Mouse (Mus musculus) kidney, adult 8-10 months (tissue): ENCODE results near the gene Cxcr1.
"Not testable (repeated sequence)": the region's sequence is repeated elsewhere in the genome, so short reads cannot be mapped to it uniquely, and the experiment has no call there.

Source experiments
- DNase-seq, 2 experiments: peaks; one replicate each; pipeline ENCODE4 v3.0.0; 2022

Cxcr1 gene

DNA sequence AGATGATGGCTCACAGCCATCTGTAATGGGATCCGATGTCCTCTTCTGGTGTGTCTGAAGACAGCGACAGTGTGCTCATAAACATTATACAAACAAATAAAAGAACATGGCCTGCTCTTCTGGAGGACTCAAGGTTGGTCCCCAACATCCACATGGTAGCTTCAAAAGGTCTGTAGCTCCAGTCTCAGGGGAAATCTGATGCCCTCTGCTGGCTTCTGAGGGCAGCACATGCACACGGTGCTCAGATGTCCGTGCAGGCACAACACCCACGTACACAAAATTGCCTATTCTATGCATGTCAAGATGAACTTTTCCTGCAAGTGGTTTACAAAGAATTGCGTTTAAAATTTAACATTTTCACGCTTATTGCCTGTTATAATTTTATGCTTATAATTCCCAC lies 1.5 kb upstream of the Cxcr1 start:
- DNase-seq: peak; percentile 15 to 49

DNA sequence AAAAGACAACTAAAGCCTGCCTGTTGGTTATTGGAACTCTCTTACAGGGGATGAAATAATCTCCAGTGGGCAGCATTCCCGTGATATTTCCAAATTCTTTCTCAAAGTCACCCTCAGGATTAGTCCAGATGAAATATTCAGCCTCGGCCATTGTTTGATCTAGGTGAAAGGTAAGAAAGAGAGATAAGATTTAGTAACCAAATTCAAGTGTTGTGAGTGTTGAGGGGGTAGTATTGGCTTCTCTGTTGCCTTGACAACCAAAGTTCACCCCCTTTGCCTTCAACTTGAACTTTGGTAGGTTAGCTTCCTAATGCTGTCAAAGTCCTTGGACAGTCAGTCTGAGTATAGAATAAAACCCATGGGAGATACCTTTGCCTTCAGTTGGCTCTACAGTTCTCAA lies 1.7 kb downstream of the Cxcr1 start:
- DNase-seq: no peak

DNA sequence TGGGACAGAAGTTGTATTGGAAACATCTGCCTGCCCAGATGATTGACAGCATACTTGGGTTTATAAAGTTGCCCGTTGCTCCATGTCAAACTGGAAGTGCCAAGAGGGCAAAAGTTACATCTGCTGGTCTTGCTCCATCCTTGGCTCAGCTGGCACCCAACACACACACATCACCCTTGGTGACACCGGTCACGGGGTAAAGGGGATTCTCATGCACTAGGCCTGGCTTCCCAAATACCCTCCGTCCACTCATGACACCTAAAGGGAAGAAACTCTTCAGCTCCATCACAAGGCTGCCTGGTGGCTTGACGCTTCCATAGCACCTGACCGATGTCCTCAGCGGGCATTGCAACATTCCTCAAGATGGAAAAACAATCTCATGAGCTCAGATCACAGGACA lies 4.0 kb downstream of the Cxcr1 start:
- no peak for DNase-seq

DNA sequence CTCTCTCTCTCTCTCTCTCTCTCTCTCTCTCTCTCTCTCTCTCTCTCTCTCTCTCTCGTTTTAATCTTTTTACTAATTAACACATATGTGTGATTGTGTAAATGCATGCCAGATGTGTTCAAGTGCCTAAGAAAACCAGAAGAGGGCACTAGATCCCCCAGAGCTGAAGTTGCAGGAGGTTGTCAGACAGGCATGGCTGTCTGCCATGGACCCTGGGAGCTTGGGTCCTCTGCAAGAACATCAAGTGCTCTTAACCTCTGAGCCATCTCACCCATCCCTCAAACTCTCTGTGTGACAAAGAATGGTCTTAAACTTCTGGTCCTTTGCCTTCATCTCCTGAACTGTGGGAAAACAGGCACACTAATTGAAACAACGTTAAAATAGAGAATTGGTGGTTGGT lies 11.4 kb downstream of the Cxcr1 start:
- DNase-seq: peak in 1 of 2 experiments; percentile 22

DNA sequence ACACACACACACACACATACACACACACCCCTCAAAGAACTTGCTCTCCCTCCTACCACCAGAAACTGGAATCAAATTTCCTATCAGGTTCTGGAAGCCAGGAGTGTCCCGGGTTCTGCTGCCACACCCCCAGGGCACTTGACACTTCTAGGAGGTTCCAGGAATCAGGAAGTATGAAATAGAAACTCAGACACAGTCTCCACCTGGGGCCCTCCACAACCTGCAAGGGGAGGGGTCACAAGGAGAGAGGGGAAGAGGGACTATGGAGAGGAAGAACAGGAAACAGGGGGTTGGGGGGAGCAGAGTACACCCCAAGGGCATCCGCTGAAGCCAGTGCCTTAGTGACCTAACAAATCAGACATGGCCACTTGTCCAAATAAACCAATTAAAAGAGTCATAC lies 13.0 kb downstream of the Cxcr1 start:
- DNase-seq: no peak

DNA sequence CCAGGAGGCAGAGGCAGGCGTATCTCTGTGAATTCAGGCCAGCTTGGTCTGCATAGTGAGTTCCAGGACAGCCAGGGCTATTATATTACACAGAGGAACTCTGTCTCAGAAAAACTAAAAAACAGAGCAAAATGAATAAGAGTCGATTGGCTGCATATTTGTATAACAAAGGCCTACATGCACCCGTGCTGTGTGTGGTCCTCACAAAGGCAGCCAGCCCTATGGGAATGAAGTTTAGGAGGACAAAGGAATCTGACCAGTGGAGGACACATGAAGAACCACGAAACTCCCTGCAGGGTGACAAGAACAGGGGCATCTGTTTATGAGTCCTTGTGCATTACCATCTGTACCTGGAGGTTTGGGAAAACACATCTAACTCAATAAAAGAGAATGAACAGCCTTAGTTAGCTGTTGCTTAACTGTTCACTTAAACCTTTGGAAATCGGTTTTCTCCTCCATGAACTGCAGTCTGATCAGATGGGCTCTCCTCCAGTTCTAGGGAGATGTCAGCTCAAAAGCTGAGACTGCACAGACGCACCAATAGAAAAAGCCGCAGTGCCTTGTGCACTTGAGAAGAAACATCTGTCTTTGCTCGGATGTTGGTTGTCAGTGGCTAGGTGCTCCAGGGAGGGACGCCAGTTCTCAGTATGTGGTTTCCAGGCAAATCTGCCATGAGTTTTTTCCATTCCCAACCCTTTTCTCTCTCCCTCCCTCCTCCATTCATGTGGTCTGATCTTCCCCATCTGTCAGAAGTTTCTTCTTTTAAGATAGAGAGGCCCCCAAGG lies 14.6 kb downstream of the Cxcr1 start:
- DNase-seq: no peak

DNA sequence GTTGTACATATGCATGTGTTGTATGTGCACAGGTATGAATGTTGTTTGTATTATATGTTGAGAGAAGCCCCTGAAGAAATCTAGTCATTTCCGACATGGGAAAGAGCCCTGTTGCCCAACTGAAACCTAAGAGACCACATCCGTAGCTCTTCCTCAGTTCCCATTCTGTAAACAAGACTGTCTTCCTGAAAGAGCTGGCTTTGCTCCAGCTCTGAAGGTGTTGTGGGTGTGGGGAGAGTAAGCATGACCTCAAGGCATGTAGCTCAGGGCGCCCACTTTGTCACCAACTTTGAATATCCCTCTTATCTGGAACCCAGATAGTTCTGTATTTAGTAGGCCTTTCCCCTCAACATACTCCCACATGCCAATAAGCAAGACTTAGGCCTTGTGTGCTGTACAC lies 15.8 kb downstream of the Cxcr1 start:
- DNase-seq: no peak

DNA sequence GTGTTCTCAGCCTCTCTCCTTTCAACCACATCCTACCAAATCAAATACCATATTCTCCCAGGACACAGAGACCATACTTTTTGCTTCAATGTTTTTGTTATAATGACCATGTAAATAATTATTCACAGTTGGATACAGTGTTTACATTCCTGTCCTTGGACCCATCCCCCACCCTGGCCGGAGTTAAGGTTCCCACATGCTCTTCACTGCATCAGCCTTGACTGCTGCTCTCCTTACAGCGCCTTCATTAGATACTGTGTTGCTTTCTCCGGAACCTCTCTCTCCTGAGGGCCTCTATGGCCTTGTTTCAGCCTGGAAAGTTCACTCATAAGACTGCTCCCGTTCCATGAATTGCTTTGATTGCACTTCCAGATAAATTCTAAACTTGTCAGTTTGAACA lies 18.7 kb downstream of the Cxcr1 start:
- DNase-seq: no peak

DNA sequence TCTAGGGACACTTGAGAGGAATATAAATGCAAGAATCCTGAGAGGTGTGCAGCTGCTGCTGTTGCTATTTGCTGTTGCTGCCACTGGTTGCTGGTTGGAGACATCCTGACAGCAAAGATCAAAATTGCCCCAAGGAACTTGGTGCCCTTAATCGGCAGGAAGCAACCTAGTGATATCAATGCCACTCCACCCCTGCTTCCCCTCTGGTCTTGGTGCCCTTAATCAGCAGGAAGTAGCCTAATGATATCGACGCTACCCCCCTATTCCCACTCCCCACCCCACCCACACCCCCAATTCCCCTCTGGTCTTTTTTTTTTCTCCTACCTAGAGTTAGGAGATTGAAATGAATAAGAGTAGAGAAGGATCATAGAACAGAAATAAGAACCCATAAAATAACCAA lies 21.7 kb downstream of the Cxcr1 start:
- no peak for DNase-seq

DNA sequence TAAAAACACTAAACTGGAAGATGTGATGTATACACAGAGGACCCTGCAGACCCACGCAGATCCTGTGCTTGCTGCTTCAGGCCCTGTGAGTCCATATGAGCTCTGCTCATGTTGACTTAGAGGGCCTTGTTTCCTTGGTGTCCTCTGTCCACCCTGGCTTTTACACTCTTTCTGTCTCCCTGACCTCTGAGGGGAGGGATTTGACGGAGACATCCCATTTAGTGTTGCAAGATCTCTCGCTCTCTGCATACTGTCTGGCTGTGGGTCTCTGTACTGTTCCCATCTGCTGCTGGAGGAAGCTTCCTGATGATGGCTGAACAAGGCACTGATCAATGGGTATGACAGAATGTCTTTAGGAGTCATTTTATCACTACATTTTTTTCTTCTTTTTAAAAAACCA lies 24.7 kb downstream of the Cxcr1 start:
- DNase-seq: no peak

DNA sequence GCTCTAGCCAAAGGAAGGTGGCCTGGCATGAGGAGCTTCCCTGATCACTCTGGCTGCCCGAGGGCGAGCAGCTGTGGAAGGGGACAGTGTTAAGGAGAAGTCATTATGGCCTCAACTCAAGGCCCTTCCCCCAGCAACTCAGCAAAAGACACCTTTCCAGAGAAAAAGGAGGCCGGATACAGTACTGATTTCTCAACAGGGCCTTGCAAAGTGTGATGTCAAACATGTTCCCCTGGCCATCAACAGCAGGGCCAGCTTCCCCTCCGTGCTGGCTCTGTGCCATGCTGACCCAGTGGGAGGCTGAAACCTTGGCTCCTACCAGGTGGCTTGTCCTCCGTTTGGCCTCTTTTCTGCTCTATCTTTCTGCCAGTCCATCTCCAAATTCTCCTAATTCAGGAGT lies 27.3 kb downstream of the Cxcr1 start:
- DNase-seq: no peak

DNA sequence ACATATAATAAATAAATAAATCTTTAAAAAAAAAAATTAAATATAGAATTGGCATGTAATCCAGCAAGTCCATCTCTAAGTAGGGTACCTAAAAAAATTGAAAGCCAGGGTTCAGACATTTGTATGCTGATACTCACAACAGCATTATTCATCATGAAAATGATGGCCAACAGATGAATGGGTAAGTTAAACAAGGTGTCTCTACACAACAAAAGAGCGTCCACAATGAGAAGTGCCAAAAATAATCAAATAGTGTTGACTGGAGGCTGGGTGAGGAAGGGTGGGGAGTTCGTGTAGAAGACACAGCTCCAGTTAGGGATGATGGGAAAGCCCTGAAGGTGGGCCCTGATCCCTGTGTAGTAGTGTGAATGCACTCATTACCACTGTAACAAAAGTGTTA lies 34.4 kb downstream of the Cxcr1 start:
- no peak for DNase-seq

DNA sequence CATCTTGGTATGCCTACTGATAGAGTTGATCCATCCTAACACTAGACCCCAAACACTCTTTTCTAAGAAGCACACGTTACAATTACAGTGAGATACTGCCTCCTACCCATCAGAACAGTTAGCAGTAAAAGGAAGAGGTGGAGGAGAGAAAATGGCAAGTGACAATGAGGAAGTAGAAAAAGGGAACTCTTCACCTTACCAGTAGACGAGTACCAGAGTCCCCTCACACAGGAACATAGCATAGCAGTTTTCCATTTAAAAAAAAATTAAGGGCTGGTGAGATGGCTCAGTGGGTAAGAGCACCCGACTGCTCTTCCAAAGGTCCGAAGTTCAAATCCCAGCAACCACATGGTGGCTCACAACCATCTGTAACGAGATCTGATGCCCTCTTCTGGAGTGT lies 34.8 kb downstream of the Cxcr1 start:
- not testable (repeated sequence) for DNase-seq

DNA sequence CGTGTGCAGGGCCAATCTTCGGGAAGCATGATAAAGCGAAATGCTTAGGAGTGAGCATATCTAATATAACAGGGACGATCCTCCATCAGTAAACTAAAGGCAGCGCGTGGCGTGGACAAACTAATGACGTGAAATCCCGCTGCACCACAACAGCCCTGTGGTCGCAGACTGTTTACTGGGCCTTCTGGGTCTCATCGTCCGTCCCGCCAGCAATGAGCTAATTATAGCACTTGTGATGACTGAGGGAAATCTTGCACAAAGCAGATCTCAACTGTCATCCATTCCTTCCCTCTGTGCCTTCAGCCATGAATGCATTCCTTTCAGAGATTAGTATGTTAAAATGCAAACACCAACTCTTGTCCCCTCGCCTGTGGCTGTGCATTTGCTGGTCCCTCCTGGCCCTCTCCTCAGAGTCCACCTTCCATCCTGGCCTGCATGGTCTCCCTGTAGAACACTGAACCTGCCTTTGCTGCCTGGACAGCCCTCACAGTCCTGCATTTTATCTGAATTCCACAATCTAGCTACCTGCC lies 38.0 kb downstream of the Cxcr1 start:
- DNase-seq: no peak

DNA sequence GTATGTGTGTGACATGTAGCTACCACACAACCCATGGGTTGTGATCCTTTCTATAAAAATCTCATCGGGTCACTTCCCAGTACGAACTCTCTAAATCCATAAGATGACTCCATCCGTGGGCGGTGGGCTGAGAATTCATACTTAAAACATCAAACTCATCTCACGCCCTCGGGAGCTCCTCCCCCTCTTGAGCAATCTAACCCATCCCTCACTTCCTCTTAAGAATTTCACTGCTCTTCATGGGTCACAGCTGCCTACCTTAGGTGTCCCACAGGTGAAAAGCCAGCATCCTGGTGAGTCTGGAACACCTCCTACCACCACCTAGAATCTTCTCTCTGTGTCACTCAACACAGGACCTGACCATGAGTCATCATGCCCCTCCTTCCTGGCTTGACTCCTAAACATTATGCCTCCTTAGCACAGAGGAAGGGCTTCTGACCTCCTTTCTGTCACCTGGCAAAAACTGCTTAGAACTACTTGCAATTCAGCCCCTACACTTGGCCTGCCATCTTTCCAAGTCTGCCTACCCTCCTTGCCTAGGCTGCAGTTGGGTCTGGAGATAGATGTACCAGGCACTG lies 38.9 kb downstream of the Cxcr1 start:
- DNase-seq: no peak

DNA sequence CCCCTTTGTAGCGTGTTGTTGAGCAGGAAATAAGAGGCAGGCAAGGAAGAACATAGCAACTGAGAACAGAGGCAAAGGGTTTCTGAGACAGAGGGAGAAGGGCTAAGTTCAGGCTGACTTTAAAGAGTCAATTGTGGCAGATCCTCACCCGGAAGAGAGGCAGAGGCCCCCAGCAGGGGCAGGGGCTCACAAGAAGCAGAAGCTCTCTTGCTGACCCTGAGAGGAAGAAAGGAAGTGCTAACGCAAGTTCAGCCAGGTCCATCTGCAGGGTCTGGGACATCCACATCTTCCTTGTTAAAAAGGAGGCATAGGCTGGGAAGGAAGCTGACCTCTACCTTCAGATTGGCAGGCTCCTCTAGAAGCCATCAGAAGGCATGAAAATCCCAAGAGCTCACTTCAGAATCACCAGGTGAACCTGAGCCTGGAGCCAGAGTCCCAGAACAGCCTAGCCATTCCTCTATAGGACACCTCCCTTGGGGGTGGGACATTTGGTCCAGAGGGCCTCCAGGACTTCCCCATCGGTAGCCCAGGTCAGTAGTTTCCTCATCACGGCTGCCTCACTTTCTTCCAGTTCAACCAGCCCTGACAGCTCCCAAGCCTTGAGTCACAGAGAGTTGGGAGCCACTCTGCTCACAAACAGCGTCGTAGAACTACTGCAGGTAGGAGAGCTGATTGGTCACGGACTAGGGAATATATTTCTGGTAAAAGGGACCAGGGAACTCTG lies 40.8 kb downstream of the Cxcr1 start, which contains the start of gene Cxcr2:
TSS of gene Cxcr2 (plus strand) at position 529 of the 724 bp plus-strand sequence.
- DNase-seq: no peak

DNA sequence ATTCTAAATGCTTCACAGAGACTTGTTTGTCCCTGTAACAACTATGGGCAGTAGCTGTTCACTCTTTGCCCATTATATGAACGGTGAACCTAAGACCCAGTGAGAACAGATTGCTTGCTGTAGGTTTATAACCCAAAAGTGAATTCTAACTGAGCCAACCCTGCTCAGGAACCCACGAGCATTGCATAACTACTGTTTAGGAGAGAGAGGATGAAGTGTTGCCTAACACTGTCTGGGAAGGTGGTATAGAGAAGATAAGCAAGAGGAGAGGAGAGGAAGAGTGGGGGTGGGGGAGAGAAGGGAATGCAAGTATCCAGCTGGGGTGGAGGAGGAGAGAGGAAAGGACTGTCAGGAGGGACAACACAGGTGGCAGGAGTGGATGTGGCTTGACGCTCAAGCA lies 43.3 kb downstream of the Cxcr1 start:
- no peak for DNase-seq

DNA sequence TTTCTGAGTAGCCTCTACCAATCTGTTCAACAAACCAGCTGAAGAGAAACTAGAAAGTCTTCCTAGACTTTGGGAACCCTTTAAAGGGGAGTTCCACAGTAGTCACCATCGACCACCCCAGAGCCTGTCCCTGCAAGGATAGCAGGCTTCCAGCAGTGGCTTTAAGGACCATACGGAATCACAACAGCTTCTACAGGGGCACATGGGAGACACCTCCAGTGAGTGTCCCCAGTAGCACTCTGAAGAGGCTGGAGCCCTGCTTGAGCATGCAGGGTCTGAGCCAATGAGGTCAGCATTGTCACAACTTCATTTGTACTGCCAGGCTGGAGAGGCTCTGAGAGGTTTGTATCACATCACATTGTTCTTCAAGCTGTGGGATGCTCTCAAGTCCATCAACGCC lies 44.3 kb downstream of the Cxcr1 start:
- DNase-seq: no peak

DNA sequence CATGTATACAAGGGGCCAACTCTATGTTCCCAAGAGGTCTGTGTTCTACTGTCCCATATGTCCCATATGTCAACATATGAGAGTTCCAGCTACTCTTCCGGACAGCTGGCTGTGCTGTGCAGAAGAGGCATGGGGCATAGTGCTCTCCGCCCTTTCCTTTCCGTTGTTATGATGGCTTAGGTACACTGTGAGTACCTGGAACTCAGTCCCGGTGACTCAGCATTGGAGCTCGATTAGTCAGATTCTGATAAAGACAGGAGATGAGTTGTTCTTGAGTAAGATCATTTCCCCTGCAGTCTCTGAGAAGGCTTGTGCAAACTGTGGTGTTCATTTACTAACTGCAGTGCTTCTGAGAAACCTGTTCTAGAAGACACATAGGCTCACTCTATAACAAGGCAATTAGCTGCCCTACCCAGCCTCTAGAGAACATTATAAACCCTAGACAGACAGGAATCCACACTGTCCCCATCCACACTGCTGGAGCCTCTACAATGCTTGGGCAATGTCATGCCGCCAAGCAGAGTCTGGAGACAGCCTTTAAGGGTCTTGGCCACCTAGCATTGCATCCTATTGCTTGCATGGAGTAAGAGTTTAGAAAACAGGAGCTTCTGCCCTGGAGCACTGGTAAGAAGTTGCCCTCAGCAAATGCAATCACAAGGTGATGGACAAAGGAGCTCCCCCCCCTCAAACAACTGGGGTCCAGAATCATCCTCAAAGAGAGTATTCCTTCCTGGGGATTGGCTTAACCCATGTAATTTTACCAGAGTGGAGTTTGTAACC lies 45.1 kb downstream of the Cxcr1 start:
- no peak for DNase-seq
